Mouse (Mus musculus) heart, postnatal 4 days (tissue): Measurements from ENCODE around the gene Cox20. TPM values are rescaled to one million over a fixed set of nuclear protein-coding genes. Genes with fewer than 3 reads are reported as not detected.
A peak's percentile ranks its signal among the peaks of the same experiment; 100 is the strongest.
"Not testable (repeated sequence)": the region's sequence is repeated elsewhere in the genome, so short reads cannot be mapped to it uniquely, and the experiment has no call there.

Source experiments
- DNase-seq: peaks from one replicate; pipeline ENCODE4 v3.0.0; 2021
- total RNA-seq, 2 experiments: library from RNA; stranded (reverse); gene quantifications; 2 replicates each; pipeline ENCODE4 v1.2.3; 2021

The Cox20 gene
- 100 to 1,000 TPM; 146 to 147 TPM for total RNA-seq

DNA sequence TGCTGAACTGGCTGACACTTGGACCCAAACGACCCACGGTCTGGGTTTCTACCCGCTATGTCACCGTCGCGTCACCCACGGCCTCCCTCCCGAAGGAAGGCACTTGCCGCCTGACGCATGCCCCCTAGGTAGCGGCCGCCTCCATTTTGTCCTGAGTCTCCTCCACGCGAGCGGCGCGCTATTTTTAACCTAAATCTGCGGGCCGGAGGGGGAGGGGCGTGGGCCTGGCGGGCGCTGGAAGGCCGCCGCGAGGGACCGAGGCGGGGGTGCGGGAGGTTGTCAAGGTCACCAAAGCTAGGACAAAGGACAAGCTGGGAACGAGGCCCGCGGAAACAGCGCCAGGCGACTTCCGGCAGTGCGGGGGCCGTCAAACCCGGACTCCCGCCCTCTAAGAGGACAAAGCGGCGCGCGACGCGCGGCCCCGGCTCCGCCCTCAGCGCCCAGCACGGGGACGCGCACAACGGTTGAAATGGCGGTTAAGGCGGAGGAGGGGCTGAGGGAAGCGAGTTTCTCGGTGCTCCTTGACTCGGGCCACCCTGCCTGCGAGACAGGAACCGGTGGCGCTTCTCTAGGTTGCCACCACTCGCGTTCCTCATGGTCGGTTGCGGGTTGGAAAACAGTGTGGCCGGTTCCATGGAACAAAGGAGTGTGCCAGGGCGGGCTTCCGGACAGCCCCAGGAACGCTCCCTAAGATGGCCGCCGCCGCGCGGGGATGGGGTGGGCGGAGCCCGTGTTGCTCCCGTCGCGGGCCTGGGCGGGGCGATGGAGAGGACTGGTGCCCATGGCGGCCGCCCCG is at the start of gene Cox20:
Gene Cox20 (plus strand): TSS at position 742 of the 796 bp plus-strand sequence.
- DNase-seq, result peak; percentile 98

DNA sequence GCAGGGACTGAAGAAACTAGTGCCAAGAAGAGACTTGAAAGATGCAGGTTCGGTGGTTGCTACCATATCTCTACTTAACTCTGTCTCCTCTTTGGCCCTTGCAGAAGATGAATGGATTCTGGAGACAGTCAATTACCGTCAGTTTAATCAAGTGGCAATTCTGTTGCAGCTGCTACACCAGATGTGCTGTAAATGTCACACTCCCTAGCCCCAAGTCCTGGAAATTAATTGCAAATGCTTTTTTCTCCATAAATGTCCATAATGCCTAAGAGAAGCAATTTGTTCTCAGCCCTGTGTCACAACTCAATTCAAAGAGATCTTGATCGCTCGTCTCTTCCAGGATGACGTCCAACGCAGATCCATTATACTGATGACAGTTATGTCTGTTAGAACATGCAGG is 48.3 kb upstream of the Cox20 start:
- DNase-seq, result no peak

DNA sequence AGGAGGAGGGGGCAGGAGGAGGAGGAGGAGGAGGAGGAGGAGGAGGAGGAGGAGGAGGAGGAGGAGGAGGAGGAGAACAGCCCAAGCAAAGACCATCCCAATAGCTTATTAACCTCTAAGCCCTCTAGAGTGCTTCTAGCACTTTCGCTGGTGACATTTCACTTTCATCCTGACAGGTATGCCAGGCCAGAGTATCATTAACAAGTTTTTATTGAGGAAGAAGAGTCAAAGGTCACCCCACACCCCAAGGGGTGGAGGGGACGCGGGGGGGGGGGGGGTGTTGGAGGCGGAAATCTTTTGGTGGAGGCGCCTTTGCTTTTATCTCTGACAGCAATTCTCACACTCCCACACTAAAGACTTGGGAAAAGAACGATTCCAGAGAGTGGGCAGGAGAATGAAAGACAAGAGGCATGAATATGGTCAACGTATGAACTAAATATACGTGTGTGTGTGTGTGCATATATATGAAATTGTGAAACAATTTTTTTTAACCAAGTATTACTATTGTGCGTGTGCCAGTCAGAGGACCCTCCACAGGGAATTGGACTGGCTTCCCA is 43.7 kb upstream of the Cox20 start:
- DNase-seq, result no peak

DNA sequence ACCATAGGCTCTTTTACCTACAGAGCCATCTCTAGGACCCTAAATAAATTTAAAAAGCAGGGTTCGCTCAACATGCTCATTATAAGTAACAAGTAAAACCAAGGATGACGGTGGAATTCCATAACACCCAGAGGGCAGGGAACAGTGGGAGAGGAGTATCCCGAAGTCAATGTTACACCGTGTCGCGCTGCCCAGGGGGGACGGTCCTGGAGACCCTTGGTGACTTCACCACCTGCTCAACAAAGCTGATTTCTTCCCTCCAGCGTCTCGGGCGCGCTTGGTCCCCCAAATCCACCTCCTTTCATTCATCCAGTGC is 43.2 kb upstream of the Cox20 start:
- DNase-seq, result no peak

DNA sequence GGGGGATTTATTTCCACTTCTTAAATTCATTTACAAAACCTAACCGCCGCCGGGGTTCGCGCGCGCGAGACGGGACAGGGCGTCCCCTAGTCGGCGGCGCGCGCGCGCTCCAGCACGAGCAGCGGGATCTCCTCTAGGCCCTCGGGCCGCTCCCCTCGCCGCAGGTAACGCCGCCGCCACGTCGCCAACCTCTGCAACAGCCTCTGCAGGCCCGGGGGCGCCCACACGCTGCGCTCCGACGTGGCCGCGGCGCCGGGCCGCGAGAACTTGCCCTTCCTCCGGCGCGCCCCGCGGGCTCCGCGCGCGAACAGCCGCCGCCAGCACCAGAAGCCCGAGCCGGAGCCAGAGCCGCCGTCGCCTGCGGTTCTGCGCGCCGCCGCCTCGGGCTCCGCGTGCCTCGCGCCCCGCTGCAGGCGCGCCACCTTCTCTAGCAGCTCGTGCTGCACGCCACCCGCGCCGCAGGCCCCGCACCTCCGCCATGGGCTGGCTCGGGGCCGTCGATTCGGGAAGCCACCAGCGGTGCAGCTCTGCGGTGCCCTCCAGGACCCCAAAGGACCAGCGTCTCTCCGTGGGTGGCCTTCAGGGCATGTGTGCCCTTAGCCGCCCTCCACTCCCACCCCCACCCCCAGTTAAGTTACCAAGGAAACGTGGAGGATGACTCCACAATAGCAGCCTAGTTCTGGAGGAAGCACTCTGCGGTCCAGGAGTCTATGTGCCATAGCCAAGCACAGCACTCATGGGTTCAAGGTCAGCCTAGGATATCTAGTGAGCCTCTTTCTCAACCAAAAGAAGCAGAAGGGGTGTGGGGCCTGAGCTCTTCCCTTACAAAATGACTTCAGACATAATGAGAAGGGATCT is 42.6 kb upstream of the Cox20 start:
- peak; percentile 70 for DNase-seq

DNA sequence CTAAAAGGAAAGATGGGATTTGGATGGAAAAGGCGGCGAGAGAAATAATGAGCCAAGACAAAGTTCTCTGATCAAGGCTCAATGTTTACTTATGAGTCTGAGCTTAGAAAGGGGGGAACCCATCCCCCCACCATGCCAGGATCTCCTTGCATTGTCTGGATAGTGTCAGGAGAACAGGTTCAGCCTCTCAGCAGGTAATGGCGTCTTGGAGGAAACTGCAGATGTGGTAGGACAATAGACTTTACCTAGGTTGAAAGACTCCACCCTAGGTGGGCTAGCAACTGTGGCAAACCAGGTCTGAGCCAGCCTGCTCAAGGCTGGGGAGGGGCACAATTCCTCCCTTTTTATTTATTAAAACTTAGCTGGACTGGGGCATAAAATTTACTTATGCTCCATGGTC is 35.6 kb upstream of the Cox20 start:
- not testable (repeated sequence) for DNase-seq

DNA sequence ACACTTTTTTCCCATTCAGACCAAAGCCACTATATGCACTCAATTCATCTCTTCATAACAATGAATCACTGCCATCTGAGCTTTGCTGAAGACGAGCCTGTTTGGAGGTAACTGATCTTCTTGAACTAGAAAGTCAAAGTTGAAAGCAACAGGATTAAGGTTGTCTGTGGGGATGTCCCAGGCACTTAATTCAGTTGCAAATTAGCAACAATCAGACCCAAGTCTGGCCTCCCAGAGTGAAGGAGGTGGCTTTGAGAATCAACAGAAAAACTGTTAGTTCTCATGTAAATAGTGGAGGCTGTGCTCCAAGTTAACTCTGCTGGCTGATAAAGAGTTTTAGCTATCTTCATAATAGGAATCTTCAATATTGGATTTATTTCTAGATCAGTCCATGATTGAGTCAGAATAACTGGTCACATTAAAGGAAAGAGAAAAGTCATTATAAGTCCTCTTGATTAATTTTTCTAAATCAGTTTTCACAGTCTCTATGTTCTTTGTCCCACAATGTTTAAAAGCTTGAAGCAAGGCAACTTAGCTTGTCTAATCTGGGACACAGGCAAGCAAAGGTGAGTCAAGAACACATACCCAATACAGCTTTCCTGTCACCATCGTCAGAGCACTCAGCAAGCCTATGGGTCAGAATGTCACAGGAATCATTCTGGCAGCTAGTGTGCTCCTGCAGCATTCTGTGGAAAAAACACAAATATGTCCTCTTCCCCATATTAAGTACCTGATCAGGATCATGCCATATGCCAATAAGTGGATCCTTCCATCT is 34.8 kb upstream of the Cox20 start:
- no peak for DNase-seq

DNA sequence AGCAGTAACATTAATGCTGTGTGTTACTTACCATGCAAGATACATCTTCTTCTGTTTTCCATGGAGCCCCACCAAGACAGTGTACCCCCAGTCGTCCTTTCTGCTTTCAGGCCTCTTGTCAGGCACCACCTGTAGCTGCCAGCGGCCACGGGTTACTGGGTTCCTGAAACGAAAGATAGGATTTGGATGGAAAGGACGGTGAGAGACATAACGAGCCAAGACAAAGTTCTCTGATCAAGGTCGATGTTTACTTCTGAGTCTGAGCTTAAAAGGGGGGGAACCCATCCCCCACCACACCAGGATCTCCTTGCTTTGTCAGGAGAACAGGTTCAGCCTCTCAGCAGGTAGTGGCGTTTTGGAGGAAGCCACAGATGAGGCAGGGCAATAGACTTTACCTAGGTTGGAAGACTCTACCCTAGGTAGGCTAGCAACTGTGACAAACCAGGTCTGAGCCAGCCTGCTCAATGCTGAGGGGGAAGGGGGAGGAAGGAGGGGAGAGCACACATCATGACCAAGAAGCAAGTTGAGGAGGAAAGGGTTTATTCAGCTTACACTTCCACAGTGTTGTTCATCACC is 31.2 kb upstream of the Cox20 start:
- no peak for DNase-seq

DNA sequence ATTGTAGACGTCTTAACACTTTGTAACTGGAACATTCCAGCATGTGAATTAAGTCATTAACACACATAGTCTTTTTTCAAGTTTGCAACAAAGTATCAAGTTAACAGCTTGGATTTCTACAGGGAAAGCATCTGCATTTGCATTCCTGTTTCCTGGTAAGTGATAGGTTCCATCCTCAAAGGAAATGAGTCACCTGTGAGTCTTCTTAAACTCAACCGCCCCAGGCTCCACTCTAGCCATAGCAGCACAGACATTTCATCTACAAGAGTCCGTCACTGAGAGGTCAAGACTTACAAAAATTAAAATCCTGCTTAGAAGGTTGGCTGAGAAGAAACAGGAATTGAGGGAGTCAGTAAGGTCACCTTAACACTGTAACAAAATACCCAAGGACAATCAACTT is 27.2 kb upstream of the Cox20 start:
- DNase-seq, result no peak

DNA sequence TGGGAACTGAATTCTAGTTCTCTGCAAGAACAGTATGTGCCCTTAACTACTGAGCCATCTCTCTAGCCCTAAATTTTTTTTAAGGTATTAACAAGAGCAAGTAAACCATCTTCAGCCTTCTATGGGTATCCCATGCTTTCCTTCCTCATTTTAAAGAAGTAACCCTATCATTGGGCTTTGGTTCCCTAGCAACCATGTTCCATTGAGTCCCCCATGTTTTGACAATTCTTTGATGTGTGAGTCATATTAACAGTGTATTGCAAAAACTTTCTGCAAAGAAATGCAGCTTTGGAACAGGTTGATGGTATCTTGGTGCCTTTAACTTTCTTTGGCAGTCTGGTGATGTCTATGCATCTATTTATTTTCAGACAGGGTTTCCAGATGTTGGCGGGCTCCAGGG is 24.9 kb upstream of the Cox20 start:
- no peak for DNase-seq

DNA sequence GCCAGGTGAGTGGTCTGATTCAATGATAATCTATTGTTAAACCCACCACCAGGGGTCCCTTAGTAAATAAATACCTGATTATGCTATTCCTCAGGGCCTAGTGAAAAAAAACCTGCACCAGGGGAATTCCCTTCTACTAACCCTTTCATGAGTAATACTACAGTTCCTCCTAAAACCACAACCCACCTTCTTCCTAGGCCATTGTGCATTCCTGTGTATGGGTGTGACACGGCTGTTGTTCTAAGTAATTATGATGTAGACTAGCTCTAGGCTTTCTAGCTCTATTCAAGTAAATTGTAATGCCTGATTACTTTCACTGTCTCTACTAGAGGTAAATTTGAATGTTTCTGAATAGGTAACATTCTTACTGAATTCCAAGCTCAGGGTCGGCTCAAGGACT is 17.7 kb upstream of the Cox20 start:
- DNase-seq, result not testable (repeated sequence)

DNA sequence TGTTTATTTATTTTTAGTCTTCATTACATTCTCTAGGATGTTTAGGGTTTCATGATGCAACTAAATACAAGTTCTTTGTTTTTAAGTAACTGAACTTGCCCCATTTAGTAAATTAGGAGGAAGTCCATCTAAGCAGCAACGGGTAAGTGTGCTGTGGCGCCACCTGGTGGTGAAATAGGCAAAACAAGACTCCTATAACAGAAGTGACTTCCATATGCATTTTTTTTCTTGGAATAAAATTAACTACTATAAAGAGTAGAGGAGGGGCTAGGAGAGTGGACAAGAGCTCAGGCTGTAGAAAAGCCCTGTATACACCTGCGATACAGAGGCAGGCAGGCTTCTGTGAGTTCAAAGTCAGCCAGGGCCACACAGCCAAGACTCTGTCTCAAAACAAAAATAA is 15.5 kb upstream of the Cox20 start:
- DNase-seq, result peak; percentile 85

DNA sequence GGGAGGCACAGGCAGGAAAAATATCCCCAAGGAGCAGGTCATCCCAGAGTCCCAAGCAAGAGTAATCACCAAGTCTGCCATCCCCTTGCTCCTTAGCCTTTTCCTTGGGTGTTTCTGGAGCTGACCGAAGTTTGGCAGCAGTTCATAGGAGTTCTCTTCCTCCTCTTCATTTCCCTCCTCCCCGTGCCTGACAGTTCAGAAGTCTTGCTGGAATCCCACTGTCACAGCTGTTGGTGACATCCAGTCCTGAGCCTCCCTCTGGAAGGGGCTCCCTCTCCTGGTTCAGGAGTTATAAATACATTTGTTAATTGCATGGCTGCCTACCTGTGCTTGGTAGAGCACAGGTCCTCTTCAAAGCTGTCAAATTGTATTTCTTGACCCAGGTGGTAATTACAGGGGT is 9.4 kb upstream of the Cox20 start:
- no peak for DNase-seq

DNA sequence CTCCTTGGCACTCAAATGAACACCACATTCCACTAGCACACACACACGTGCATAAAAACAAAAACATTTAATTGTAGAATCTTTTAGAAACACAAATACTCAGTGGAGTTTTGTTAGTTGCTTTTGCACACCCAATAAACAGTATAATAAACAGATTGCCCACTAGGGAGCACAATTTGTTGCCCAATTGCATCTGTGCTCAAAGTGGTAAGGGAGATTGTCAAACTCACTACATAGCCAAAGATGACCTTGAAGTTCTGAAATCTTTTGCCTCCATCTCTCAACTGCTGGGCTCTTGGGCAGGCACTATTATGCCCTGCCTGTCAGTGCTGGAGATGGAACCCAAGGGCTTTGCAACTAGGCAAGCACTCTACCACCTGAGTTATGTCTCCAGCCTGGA is 8.8 kb upstream of the Cox20 start:
- no peak for DNase-seq

DNA sequence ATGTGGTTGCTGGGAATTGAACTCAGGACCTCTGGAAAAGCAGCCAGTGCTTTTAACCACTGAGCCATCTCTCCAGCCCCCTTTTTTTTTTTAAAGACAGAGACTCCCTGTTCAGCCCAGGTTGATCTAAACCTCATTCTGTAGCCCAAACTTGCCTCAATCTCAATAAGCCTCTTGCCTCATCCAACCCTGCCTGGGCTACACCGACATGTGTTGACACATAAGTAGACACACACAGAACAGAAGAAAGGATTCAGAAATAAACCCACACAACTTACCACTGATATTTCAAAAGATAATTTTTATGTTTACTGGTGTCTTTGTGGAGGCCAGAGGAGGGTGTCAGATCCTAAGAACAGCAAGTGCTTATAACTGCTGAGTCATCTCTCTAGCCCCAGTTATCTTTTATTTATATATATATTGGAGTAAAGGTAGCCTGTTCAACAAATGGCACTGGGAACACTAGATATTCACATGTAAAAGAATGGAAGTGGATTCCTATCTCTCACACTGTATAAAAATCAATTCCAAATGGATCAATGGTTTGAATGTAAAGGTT is 5.8 kb upstream of the Cox20 start:
- no peak for DNase-seq

DNA sequence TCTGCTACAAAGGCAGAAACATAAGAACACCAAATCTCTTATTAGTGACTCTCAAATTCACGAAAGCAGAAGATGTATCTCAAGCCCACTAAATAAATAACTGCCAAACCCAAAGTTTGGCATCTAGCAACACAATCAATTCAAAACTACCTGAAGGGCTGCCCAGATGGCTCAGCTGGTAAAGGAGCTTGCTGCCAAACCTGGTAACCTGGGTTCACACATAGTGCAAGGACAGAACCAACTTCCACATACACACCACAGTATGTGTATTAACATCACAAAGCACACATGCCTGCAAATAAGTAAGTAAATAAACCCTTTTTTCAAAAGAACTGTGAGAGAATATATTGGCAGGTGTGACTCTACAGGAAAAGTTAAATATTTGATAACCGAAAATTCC is 4.7 kb upstream of the Cox20 start:
- no peak for DNase-seq

DNA sequence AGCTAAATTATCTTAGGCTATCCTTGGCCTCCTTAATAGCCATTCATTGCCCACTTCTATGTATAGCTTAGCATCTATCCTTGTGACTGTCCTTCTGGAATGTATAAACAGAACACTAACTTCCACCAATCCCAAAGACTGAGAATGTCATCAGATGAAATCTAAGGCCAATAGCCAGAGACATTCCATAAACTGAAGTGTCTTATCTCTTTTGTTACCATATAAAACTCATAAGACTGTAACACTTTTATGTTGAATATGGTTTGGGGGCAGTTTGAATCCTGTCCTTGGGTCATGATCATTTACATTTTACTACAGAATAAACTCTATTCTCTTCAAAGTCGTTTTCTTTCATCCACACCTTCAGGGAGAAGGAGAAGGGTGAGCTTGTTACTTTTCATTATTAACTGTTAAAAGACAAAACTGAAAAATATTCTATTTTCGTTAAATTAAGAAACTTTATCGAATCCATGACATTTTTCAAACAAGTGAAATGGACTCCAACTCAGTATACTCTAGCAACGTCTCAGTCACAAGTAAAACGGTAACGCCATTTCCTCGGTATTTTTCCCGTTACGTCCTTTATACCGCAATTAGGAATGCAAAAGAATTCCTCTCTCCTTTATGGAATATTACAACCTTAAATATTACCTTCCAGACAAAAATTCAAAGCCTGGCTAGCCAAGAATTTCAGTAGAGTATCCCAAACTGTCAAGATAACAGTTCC is 1.5 kb upstream of the Cox20 start:
- DNase-seq, result no peak

DNA sequence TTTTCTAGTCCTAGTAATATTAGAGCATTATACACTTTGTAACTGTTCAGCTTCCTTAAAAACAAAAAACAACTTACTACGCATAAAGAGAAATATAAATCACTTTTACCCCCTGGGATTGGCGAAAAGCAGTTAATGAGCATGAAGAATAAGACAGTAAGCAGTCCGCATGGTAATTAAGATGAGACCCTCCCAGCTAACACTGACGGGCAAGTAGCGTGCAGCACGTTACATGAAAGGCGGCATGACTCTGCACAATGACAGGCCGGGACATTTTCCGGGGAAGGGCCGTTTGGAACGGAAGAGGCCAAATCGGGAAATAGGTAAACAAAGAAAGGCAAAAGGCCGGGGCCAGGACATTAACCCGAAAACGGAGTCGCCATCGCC is 935 bp upstream of the Cox20 start:
- no peak for DNase-seq

DNA sequence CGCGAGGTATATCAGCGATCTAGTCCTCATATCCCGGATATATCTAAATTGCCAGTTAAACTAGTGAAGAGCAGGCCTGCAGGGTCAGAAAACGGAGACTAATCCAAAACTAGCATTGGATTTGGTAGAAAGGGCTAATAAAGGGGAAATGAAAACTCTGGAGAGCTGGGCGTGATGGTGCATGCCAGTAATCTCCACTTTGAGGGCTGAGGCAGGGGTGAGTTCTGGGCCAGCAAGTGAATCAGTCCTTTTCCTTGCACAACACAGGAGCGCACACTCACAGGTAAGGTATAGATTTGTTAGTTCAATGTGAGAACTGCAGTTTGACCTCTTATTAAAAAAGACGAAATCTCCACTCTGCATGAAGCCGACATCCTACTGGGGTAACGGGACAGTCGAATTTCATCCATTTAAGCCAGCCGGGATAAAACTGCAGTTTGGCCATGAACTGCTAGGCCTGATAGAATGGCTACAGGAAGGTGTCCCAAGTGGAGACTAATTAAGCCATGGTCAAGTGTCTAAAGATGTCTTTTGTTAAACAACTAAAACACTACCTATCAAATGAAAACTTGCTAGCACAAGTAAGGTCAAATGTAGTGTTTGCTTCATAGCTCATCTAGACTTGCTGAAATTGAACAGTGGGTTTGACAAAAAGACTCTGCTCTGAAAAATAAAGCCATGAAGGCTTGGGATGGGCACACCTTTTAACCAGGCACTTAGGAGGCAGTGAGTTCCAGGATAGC is 536 bp downstream of the Cox20 start:
- peak; percentile 37 for DNase-seq

DNA sequence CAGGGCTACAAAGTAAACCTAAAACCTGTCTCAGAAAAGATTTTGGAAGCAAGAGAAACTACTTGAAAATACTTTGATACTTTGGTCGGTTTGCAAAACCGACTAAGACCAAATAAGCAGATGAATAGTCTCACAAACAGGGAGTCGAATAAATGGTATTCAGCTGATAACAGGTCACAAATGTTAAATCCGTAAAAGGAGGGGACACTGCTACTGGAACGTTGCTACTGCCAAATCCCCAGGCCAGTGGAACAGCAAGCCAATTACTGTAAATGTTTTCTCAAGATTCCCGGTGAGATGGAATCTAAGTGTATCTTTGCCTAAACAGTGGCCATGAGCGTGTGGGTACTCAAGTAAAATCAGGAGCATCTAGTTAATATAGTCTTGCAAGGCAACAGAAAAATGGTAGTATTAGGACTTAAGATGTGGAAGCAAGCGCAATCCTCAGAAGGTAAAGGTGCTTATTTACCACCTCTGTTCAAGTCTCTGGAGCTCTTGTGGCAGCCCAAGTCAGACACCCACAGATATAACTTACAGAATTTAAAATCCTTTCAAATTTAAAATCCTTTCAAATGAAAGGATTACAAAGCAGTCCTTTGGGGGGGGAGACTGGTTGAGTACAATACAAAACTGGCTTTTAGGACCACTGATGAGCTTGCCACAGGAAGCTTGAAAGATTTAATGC is 1.2 kb downstream of the Cox20 start:
- DNase-seq, result no peak
